Mouse (Mus musculus): Measurements from ENCODE around the gene Uggt2. TPM values are rescaled to one million over a fixed set of nuclear protein-coding genes. Genes with fewer than 3 reads are reported as not detected.

Gene Uggt2
- polyA plus RNA-seq, 1 experiment from 2014 or later: 10.2 TPM

GRCm38 (mm10) chr14:118948841-118949240 is 150.4 kb downstream of the Uggt2 start:
- no peaks in the 10 kb centered on the region for H3K27me3 ChIP-seq (ENCODE audit: control insufficient read depth, insufficient read depth, low read length)
- no peak overlapping the region for H3K27ac ChIP-seq (ENCODE audit: low read length)
- no peak overlapping the region for H3K4me2 ChIP-seq (ENCODE audit: low read depth, low read length)
- ATAC-seq (ENCODE audit: insufficient read depth, low FRiP score): no peak
- H3K36me3 ChIP-seq (ENCODE audit: control insufficient read depth, insufficient read depth, low read length): no peaks in the 10 kb centered on the region
- H3K4me3 ChIP-seq (replicated peaks; ENCODE audit: low read length): no peak overlapping the region
- H3K4me1 ChIP-seq (ENCODE audit: control insufficient read depth, insufficient read depth, low read length): no peaks in the 10 kb centered on the region
- no peak overlapping the region for H3K9ac ChIP-seq (ENCODE audit: low read length)
- H3K9me3 ChIP-seq (replicated peaks; ENCODE audit: control insufficient read depth, low read length): no peaks in the 10 kb centered on the region
- 86% methylated on average over 1 of the region's 1 CpGs for WGBS

DNA sequence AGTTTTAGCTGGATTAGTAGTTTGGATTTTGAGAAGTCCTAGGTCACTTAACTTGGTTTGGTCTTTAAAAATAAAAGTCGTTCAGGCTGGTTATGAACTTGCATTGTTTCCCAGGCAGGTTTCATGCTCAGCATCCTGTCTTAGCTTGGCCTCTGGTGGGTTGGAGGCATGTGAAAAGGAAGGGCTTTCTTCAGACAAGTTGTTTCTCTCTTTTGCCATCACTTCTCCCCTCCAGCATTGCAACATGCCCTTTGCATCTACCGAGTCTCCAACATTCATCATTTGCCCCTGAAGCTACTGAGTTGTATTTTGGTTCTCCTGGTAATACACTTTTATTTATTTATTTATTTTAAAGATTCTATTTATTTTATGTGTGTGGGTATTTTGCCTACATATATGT is 154.5 kb downstream of the Uggt2 start:
- H3K27ac ChIP-seq (ENCODE audit: low read length): no peak overlapping the region
- no peaks in the 10 kb centered on the region for H3K36me3 ChIP-seq (ENCODE audit: control insufficient read depth, insufficient read depth, low read length)
- no peak for ATAC-seq (ENCODE audit: insufficient read depth, low FRiP score)
- H3K27me3 ChIP-seq (ENCODE audit: control insufficient read depth, insufficient read depth, low read length): no peaks in the 10 kb centered on the region
- no peak overlapping the region for H3K4me2 ChIP-seq (ENCODE audit: low read depth, low read length)
- H3K9ac ChIP-seq (ENCODE audit: low read length): no peak overlapping the region
- peaks cover 11% of the 10 kb centered on the region for H3K4me1 ChIP-seq (ENCODE audit: control insufficient read depth, insufficient read depth, low read length)
- H3K4me3 ChIP-seq (replicated peaks; ENCODE audit: low read length): no peak overlapping the region
- 68% methylated on average over 2 of the region's 2 CpGs for WGBS
- no peaks in the 10 kb centered on the region for H3K9me3 ChIP-seq (replicated peaks; ENCODE audit: control insufficient read depth, low read length)

DNA sequence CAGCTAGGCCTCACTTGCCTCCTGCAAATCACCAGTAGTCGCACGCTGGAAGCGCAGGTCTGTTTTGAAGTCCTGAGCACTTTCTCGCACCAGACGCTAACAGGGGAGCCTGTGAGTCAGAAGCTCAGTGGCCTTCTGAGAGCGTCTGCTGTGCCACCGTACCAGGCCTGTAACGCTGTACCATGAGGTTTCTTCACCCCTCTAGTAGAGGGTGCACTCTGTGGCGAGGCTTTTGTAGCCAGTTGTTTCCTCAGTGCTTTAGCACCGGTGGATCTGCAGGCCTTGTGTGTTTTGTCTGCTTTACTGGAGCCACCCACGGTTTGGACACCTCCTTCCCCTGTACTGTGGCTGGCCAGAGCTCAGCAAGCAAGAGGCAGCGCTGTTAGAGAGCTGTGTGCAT is 157.2 kb downstream of the Uggt2 start:
- 55% methylated on average over 12 of the region's 12 CpGs for WGBS
- Histone ChIP-seq H3K4me3 (replicated peaks; ENCODE audit: low read length) (no peak overlapping the region), H3K4me1 (ENCODE audit: control insufficient read depth, insufficient read depth, low read length) (peaks cover 21% of the 10 kb centered on the region), H3K4me2 (ENCODE audit: low read depth, low read length) (no peak overlapping the region), H3K27ac (ENCODE audit: low read length) (no peak overlapping the region), H3K36me3 (ENCODE audit: control insufficient read depth, insufficient read depth, low read length) (no peaks in the 10 kb centered on the region), H3K27me3 (ENCODE audit: control insufficient read depth, insufficient read depth, low read length) (no peaks in the 10 kb centered on the region), H3K9me3 (replicated peaks; ENCODE audit: control insufficient read depth, low read length) (no peaks in the 10 kb centered on the region), H3K9ac (ENCODE audit: low read length) (no peak overlapping the region)
- ATAC-seq (ENCODE audit: insufficient read depth, low FRiP score): no peak

- no peaks in the 10 kb centered on the region for H3K9me3 ChIP-seq (replicated peaks; ENCODE audit: control insufficient read depth, low read length)
- H3K27me3 ChIP-seq (ENCODE audit: control insufficient read depth, insufficient read depth, low read length): no peaks in the 10 kb centered on the region
- H3K27ac ChIP-seq (ENCODE audit: low read length): no peak overlapping the region
- WGBS: 74% methylated on average over 4 of the region's 4 CpGs
- H3K4me3 ChIP-seq (replicated peaks; ENCODE audit: low read length): no peak overlapping the region
- no peak for ATAC-seq (ENCODE audit: insufficient read depth, low FRiP score)
- no peaks in the 10 kb centered on the region for H3K36me3 ChIP-seq (ENCODE audit: control insufficient read depth, insufficient read depth, low read length)
- peaks cover 26% of the 10 kb centered on the region for H3K4me1 ChIP-seq (ENCODE audit: control insufficient read depth, insufficient read depth, low read length)
- no peak overlapping the region for H3K9ac ChIP-seq (ENCODE audit: low read length)
- no peak overlapping the region for H3K4me2 ChIP-seq (ENCODE audit: low read depth, low read length)
These were observed 158.3 kb downstream of the Uggt2 start for GRCm38 (mm10) chr14:118940796-118941495.

DNA sequence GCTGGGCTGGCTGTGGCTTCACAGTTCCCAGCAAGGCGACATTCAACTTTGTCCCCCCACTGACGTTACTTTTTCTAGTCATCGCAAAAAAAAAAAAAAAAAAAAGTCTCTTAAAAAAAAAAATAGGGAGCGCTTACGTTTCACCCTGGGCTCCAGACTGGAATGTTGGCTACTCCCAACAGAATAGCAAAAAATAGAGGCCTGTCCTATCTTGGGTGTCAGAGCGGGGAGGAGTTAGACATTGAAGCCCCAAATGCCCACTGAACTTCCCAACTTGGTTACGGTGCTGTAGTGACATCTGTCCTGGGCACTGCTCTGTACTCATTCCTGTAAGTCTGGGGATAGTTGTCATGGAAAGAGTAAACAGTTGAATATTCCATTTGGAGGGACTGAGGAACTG is 160.7 kb downstream of the Uggt2 start:
- ATAC-seq (ENCODE audit: insufficient read depth, low FRiP score): no peak
- Histone ChIP-seq H3K4me1 (ENCODE audit: control insufficient read depth, insufficient read depth, low read length) (peaks cover 26% of the 10 kb centered on the region), H3K4me3 (replicated peaks; ENCODE audit: low read length) (peak overlapping the region; percentile 96), H3K4me2 (ENCODE audit: low read depth, low read length) (peak overlapping the region; percentile 69), H3K9me3 (replicated peaks; ENCODE audit: control insufficient read depth, low read length) (no peaks in the 10 kb centered on the region), H3K27me3 (ENCODE audit: control insufficient read depth, insufficient read depth, low read length) (no peaks in the 10 kb centered on the region), H3K9ac (ENCODE audit: low read length) (peak overlapping the region; percentile 100), H3K27ac (ENCODE audit: low read length) (peak overlapping the region; percentile 96), H3K36me3 (ENCODE audit: control insufficient read depth, insufficient read depth, low read length) (no peaks in the 10 kb centered on the region)
- WGBS: 2% methylated on average over 7 of the region's 7 CpGs

DNA sequence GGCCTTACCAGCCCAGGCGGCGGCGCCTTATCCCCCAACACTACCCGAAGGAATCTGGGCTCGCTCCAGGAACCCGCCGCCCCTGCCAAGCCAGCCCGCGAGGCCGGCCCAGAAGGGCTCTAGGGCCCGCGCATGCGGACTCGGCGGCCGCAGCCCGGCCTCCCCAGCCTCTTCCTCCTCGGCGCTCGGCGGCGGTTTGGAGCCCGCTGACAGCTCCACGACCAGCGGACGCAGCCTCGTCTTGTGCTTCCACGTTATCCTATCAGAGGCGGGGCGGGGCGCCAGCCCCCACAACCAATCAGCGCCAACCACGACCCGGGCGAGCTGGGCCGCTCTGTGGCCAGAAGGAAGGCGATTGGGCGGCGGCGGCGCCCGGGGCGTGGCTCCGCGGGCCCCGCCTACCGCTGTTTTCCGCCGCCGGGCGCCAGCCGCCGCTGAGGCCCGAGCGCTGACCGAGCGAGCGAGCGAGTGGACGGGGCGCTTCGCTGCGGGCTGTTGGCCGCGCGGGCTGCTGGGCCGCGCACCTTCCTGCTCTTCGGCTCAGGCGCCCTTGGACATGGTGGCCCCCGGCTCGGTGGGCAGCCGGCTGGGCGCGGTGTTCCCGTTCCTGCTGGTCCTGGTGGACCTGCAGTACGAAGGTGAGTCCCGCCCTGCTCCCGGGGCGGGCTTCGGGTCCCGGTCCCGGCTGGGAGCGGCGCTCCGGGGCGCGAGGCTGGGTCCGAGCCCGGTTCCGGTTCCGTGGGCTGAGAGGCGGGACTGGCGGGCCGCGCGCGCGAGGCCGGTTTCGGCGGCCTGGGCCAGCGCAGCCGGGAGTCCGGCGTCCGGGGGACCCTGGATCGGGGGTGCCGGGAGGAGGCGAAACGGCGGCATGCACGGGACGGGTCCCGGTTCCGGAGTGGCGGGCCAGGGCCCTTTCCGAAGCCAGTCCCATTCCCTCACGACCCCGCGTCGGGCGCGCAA is 161.4 kb downstream of the Uggt2 start, which contains the start of gene Dnajc3:
Dnajc3 (plus strand) TSS at position 444 of the 960 bp plus-strand sequence.
- under 1% methylated on average over 123 of the region's 124 CpGs for WGBS
- Histone ChIP-seq H3K9ac (ENCODE audit: low read length) (peak within 1 kb of the TSS; percentile 100), H3K9me3 (replicated peaks; ENCODE audit: control insufficient read depth, low read length) (no peaks in the 10 kb centered on the region), H3K27ac (ENCODE audit: low read length) (peak within 1 kb of the TSS; percentile 96), H3K4me2 (ENCODE audit: low read depth, low read length) (peak within 1 kb of the TSS; percentile 69), H3K4me1 (ENCODE audit: control insufficient read depth, insufficient read depth, low read length) (peaks cover 26% of the 10 kb centered on the region), H3K4me3 (replicated peaks; ENCODE audit: low read length) (peak within 1 kb of the TSS; percentile 96), H3K36me3 (ENCODE audit: control insufficient read depth, insufficient read depth, low read length) (no peaks in the 10 kb centered on the region), H3K27me3 (ENCODE audit: control insufficient read depth, insufficient read depth, low read length) (no peaks in the 10 kb centered on the region)
- peak; percentile 100 for ATAC-seq (ENCODE audit: insufficient read depth, low FRiP score)

GRCm38 (mm10) chr14:118936952-118937351 is 162.3 kb downstream of the Uggt2 start:
- H3K4me2 ChIP-seq (ENCODE audit: low read depth, low read length): peak overlapping the region; percentile 68
- H3K9me3 ChIP-seq (replicated peaks; ENCODE audit: control insufficient read depth, low read length): no peaks in the 10 kb centered on the region
- peak overlapping the region; percentile 96 for H3K4me3 ChIP-seq (replicated peaks; ENCODE audit: low read length)
- WGBS: 35% methylated on average over 4 of the region's 4 CpGs
- H3K27me3 ChIP-seq (ENCODE audit: control insufficient read depth, insufficient read depth, low read length): no peaks in the 10 kb centered on the region
- no peak for ATAC-seq (ENCODE audit: insufficient read depth, low FRiP score)
- H3K4me1 ChIP-seq (ENCODE audit: control insufficient read depth, insufficient read depth, low read length): peaks cover 24% of the 10 kb centered on the region
- no peaks in the 10 kb centered on the region for H3K36me3 ChIP-seq (ENCODE audit: control insufficient read depth, insufficient read depth, low read length)
- peak overlapping the region; percentile 85 for H3K27ac ChIP-seq (ENCODE audit: low read length)
- H3K9ac ChIP-seq (ENCODE audit: low read length): peak overlapping the region; percentile 77

- Histone ChIP-seq H3K9ac (ENCODE audit: low read length) (no peak overlapping the region), H3K4me2 (ENCODE audit: low read depth, low read length) (no peak overlapping the region), H3K27ac (ENCODE audit: low read length) (no peak overlapping the region), H3K4me1 (ENCODE audit: control insufficient read depth, insufficient read depth, low read length) (peaks cover 20% of the 10 kb centered on the region), H3K27me3 (ENCODE audit: control insufficient read depth, insufficient read depth, low read length) (no peaks in the 10 kb centered on the region), H3K4me3 (replicated peaks; ENCODE audit: low read length) (no peak overlapping the region), H3K9me3 (replicated peaks; ENCODE audit: control insufficient read depth, low read length) (no peaks in the 10 kb centered on the region), H3K36me3 (ENCODE audit: control insufficient read depth, insufficient read depth, low read length) (no peaks in the 10 kb centered on the region)
- 60% methylated on average over 3 of the region's 3 CpGs for WGBS
- no peak for ATAC-seq (ENCODE audit: insufficient read depth, low FRiP score)
These were observed 163.0 kb downstream of the Uggt2 start for GRCm38 (mm10) chr14:118936236-118936635.

Measured in stomach, embryonic 16.5 days (tissue).